Mouse (Mus musculus) thymus, postnatal 14 days (tissue): Measurements from ENCODE around the gene Tex10.
"Not testable (repeated sequence)": the region's sequence is repeated elsewhere in the genome, so short reads cannot be mapped to it uniquely, and the experiment has no call there.

Source experiments
- DNase-seq: peaks from one replicate; pipeline ENCODE4 v3.0.0; 2021

The Tex10 gene

DNA sequence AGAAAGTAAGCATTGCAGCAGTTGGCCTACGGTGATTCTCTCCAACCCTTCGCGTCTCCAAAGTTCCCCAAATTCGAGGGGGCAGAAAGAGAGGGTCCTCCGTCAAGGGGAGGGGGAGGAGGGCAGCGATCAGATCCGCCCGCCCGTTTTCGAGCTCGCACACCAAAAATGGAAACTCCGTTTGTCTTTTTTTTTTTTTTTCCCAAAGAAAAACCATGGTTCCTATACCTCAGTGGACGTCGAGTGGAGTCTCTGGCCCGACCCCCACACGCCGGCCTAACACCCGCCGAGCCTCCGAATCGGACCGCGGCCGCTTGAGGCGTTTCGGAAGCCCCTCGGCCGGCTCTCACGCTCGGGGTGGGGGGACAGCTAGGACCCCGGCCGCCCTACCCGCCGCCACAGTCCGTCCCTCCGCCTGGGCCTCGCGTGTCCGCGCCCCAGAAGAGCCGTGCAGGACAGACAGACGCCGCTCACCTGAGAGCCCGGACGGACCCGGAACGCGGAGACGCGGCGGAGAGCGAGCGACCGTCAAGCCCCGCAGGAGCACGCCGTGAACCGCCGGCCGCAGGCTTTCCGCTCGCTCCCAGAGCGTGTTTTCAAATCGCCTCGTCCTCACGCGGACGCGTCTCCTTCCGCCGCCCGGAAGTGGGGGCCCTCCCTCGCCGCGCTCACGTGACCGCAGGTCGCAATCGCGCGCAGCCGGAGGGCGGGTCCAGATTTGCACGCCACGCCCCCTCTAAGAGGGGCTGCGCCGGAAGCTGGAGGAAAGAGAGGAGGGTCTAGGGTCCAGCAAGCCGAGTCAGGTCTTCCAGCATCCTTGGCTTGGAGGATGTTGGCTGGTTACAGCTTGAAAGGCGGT lies at the start of gene Tex10:
Gene Tex10, minus strand, starts transcription at position 668 of the 859 bp plus-strand sequence.
- peak; percentile 96 for DNase-seq

DNA sequence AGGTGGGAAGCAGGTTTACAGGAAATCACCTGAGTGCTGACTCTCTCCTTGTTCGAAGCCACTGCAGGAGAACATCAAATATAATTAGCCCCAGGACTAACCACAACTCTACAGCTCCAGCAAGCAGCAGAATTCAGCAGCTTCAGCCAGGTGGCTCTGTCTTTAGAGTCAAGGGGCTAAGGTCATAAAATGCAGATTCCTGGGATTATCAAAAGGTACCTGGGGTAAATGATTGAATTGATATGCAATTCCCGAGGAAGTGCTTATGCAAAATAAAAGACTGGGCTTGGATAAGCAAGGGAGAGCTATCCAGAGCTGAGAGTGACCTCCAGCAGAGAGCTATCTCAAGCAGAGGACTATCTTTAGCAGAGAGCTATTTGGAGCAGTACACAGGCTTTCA lies 37.6 kb upstream of the Tex10 start:
- DNase-seq: no peak

DNA sequence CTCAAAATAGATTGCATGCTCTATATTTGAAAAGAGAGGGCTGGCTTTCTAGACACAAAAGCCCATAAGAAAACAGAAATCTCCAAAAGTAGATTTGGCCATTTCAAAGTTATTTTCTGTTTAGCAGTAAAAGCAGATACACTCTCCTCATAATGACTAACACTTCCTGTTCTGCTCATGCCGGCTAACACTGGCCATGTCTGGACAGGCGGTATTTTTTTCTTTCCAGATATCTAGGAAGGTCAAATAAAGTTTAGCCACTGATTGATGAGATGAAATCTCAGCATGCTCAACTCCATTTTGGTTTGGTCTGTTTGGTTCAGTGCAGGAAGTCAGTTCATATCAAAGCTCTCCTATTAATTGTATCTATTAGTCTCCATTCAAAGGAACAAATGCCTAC lies 19.3 kb upstream of the Tex10 start:
- no peak for DNase-seq

DNA sequence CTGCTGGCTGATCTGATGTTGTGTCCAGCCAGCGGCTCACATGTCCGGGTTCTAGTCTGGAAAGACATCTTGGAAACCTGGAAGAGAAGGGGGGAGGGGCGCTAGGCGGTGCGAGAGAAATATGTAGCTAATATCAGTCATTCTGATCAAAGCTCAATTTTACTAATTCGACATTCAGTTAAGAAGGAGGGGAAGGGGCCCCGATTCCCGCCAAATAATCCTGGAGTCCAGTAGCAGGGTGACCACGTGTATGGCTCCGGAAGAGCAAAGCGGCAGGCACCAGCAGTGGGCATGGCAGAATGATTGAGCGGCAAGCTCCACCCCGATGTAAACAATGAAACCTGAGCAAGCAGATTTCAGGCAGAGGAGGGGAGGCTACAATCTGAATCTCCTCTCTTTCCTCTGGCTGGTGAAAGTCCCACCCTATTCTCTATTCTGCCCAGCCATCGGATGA lies 18.1 kb upstream of the Tex10 start:
- no peak for DNase-seq

DNA sequence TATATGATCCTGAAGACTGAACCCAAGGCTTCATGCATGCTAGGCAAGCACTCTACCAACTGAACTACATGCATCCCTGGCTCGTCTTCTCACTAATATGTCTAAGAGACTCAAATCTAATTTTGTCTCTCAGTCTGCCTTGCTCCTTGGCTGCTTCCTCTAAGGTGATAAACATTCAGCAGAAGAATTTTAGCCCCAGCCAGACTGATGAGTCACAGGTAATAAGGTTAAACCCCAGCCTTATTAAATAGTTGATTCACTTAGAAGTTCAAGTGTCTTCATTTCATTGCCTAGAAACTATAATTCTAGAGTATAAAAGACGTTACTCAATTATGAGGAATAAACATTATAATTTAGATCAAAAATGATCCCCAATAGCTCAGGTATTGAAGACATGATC lies 15.7 kb upstream of the Tex10 start:
- DNase-seq: no peak

DNA sequence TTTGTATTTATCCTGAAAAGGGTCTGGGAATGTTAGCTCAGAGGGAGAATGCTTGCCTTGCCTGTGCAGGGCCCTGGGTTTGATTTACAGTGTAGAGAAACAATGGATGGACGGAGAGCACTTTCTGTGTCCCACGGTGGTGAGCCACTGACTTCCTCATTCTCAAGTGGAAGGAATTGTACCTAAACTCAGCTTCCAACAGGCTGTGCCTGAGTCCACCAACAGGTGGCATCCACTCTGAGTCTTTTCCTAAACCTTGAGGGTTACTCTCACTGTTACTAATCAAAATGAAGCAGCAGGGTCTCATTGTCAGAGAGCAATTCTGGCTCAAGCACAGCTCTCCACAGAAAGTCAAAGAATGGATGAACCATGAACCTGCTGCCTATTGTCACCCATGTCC lies 8.0 kb upstream of the Tex10 start:
- peak; percentile 22 for DNase-seq

DNA sequence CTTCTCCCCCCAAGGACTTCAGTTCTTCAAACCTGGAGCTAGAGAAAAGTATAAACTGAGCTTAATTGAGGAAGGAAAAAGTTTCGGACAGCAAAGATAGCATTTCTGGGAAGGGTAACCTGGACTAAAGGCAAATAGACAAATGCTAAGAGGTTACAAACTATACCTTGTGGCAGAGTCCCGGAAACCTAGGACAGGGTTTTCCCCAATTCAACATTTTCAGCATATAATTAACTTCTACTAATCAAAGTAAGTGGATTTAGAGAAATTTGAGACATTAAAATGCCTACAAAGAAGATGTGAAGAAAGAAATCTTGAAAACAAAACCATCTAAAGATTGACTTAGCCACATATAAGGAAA lies 372 bp upstream of the Tex10 start:
- DNase-seq: no peak

DNA sequence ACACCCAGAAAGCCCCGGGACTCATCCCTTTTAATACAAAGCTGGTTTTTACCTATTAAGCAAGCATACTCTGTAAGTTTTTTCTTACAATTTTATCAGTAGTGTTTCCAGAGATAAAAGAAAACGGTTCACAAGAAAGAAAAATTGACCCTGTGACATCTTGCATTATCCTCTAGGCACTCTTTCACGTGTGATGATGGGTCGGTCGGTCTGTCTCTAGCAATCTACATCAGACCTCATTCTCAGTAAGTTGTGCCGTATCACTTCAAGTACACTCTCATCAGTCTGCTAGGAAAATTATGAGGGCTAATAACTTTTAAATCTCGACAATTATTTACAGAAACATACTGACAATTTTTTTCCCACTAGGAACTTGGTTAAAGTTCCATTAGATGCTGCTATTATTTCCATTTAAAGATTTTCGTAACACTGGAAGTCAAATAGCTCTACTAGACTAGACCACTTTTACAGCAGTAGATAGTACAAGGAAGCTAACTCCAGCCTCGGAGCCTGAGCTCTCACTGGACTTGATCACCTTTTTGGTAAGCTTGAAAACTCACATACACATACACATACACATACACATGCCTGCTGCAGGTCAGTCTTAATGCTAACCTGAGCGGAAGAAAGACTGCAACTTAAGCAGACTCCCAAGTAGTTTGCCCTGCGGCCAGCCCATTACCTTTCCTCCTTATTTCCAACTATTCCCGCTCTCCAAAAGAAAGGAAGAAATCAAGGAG lies 1.0 kb downstream of the Tex10 start:
- no peak for DNase-seq

DNA sequence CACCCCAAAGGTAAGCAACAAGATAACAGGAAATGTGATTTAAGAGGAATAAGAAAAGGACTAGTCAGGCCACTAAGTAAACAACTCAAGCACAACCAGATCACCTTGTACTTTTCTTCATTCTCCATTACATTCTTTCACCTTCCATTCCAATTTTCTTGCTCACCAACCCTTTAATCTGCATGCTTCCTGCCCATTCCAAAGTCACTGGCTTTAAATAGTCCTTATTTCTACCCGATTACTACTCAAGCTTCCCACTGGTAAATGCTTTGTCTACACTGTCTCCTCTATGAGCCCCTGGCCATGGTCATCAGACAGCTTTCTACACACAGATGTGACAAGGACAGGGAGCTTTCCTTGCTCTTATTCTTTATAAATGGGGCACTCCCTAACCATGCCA lies 2.3 kb downstream of the Tex10 start:
- no peak for DNase-seq

DNA sequence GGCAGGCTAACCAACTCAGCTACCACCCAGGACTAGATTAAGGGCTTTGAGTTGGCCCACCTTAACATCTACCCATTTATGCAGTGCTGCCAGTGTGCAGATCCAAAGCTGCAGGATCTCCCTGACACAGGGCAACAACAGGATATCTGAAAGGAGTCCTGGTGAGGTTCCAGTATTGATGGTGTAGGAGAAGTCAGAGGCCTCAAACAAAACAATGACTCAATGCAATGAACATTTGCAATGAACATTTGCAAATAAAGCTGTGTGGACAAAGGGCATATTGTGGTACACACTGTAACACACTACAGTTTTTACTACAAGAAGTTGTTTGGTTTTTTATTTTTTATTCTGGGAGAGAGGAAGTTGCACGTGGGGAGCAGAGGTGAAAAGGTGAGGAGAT lies 12.2 kb downstream of the Tex10 start:
- DNase-seq: no peak

DNA sequence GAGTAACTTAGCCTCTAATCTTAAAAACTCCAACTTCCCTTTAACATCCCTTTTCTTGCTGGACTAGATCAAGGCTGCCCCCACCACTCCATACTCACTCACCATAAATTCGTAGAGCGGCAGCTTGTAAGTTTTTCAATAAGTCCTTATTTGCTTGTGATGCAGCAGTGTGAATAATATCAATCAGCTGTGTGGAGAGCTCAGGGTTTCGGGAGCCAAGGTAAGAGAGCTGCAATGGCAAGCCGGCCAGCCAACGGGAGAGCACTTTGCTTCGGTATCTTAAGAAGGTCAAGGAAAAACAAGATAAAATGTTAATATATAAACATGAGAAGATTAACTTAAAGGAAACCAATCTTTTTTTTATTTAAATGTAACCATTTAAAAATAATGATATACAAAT lies 14.8 kb downstream of the Tex10 start:
- no peak for DNase-seq

DNA sequence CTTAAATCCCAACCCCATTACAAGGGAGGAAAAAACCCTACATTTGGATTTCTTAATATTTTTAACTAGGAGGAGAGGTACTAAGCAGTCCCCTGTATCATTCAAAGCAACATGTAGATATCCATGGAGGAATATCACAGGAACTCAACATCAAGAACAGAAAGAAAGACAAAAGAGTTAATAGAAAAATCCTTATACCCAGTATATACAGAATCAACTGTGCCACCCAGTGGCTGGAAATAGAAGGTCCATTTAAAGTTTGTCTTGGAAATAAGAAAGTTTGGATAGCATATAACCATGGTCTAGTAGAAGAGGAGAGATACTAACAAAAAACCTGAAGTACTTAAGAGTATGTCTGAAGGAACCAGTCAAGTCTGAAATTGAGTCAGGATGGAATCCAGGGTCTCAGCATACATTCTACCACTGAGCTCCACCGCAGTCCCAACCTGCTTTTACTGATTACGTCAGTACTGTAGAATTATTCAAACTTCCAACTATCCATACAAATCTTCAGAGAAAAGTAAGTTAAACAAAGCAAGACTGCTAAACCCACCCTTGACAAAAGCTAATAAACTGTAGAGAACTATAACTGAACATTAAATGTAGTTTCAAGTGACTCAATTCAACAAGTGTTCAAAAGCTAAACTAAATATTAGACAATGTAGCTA lies 19.0 kb downstream of the Tex10 start:
- DNase-seq: no peak

DNA sequence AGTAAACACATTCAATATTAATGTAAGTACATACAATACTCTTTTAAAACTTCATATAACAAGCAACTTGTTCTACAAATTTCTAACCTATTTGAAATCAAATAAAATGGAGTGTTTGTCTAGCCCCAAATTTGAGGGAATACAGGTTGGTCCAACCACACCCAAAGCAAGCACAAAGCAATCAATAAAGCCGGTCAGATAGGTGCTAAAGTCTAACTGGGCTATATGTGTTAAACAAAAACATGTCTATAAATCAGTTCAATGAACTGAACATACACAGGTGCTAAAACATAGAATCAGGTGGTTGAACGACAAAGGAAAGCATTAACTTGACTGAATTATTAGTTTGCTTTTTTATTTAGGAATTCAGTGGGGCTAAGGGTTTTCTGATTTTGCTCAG lies 45.2 kb downstream of the Tex10 start:
- DNase-seq: no peak

DNA sequence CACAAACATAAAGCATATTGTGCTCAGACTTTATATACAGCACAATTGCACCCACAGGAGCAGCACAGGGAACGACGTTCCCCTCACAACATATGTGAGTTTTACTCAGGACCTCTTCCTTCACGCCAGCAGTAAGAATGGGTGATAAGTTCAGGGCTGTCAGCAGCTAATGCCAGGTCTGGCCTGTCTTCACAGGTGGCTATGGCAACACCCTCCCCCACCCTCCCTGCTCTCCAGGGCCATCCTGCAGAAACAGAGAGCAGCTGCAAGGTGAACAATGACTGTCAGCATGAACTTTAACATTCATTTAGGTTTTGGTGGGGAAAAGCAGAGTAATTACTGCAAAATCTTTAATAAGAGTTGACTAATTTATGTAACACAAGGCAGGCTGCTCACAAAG lies 45.8 kb downstream of the Tex10 start:
- no peak for DNase-seq

DNA sequence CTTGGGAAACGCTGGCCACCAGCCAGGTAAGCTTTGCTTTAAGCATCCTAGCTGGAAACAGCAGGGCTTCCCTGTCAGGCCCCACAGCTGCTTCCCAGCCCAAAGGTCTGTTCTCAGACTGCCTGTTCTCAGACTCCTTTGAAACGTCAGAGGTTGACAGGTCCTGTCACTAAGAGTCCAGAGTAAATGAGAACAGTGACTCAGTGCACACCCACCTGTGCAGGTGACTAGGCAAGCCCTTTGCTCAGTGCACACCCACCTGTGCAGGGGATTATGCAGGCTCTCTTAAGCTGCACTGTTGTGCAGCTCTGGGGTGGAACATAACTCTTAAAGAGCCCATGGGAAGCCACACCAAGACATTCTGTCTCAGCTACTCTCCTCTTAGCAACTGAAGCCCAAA lies 49.5 kb downstream of the Tex10 start:
- no peak for DNase-seq

DNA sequence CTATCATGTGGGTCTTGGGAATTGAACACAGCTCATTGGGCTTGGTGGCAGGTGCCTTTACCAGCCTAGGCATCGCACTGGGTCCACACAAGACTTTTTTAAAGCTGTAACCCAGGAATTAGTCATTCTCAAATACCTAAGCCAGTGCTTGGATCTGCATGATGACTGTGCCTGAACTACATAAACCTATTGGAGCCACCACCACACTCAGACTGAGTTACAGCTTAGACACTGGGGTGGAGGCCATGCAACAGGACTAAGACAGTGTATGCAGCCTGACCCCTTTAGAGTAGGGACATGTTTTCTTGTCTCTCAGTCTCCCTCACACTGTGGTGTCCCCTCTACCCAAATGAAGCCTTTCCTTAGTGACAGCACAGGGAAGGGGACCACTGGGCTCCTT lies 50.6 kb downstream of the Tex10 start:
- DNase-seq: no peak

DNA sequence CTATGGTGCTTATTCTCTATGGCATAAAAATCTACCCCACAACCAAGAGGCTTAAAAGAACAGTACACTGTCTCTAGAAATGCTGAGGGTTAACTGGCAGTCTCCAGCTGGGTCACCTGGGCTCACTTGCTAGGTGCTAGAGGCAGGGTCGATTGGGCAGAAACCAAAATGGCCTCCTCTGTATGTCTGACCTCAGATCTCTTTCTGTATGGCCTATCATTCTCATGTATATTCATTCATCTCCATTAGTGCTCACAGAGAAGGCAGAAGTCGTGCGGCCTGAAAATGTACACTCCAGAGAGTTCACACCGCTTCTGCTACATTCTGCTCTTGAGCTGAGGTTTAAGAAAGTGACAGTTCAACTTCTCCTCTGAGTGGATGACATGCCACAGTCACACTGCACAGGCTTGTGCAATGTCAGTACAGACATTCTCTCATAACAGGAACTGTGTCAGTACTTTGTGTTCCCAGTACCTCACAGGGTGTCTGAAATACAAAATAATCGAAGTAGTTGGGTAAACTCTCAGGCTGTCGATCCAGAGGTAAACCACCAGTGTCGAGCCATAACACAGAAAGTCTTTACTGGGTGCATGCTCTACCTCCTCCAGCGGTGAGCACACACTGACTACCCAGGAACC lies 54.3 kb downstream of the Tex10 start:
- no peak for DNase-seq

DNA sequence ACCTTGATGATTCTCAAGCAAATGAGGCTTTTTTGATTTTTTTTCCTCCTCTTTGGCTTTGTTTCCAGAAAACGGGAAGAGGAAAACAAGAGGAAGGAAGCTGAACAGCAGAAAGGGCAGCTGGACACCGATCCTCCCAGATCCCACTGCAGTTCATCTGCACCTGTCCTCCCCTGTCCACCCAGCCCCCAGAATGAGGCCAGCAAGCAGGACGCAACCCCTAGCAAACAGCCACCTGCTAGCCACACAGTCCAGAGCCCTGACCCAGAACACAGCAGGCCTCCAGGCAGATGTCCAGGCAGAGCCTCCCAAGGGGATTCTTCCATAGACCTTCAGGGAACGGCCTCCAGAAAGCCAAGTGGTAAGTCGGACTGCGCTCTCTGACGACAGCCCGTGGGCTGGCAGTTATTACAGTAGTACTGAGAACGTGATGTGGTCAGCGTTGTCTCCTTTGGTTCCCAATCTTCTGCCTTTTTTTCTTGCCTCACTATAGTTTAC lies 57.4 kb downstream of the Tex10 start:
- DNase-seq: no peak

DNA sequence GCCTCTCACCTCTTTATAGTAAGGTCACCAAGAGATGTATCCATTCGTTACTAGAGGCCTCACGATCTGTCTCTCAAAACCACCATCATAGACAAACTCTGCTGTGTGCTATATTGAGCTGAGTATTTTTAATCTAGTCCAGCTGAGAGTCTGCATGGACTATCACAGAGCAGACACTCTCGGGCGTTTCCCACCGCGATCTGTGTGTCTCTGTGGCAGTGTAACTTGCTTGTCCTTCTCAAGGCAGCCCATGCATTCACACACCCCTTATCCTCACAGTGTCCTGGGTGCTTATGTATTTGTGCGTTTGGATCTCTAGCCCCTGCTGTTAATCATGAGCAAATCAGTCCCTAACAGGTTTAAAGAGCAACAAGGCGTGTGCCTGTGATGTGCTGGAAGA lies 59.8 kb downstream of the Tex10 start:
- DNase-seq: no peak

DNA sequence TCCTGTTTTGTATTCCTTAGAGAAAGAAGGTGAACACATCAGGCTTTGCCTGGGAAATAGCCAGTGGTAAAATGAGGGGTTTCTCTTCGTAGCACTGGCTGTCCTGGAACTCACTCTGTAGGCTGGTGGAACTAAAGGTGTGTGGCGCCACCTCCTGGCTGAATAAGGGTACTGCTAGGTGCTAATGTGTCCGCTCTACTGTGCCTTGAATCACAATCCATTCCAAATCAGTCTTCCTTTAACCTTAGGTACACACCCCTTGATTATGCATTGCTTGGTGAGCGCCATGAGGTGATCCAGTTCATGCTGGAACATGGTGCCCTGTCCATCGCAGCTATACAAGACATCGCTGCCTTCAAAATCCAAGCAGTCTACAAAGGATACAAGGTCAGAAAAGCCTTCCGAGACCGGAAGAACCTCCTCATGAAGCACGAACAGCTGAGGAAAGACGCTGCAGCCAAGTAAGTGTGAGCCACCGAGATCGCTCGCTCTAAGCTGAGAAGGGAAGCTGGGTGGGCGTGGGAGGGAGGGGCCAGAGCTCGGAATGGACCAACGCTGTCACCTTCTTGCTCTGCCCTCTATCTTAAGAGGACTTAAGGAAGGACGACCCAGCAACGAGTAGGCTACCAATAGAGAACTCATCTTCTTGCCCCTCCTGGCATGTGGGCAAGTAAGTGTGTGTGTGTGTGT lies 65.8 kb downstream of the Tex10 start:
- peak; percentile 54 for DNase-seq

DNA sequence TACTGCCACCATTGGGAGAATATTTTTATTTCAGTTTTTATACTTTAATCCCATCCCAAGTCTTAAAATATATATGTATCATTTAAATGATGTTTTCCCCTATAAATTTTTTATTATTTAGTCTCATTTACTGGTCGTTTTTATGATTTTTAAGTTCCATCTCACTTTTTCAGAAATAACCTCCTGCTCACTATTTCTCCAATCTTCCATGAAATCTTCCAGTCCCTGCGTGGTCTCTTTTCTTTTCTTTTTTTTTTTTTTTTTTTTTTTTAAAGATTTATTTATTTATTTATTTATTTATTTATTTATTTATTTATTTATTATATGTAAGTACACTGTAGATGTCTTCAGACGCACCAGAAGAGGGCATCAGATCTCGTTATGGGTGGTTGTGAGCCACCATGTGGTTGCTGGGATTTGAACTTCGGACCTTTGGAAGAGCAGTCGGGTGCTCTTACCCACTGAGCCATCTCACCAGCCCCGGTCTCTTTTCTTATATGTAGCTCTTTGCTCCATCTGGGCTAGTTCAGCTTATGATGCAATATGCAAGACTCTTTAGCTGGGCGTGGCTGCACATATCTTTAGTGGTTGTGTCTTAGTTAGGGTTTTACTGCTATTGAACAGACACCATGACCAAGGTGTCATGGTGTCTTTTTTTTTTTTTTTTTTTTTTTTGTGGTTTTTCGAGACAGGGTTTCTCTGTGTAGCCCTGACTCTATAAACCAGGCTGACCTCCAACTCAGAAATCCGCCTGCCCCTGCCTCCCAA lies 67.4 kb downstream of the Tex10 start:
- DNase-seq: not testable (repeated sequence)
